Mouse (Mus musculus) hindlimb bud, embryonic 11.5 days (tissue): ENCODE data around the gene Filip1.

Source experiments
- DNase-seq: peaks from one replicate; pipeline ENCODE4 v3.0.0-alpha.2; 2012; ENCODE audit warnings: low read depth, low spot score; ENCODE audit errors: extremely low spot score

The Filip1 gene

GRCm38 (mm10) chr9:79983244-79983643, 29.4 kb downstream of the Filip1 start:
- DNase-seq: no peak

- DNase-seq: no peak
Measured at GRCm38 (mm10) chr9:79979274-79979673, 33.4 kb downstream of the Filip1 start.

- no peak for DNase-seq
Measured at GRCm38 (mm10) chr9:79978228-79979024, 34.2 kb downstream of the Filip1 start.

- no peak for DNase-seq
Measured at GRCm38 (mm10) chr9:79977549-79977971, 35.1 kb downstream of the Filip1 start.

- no peak for DNase-seq
Measured at GRCm38 (mm10) chr9:79976789-79977188, 35.9 kb downstream of the Filip1 start.

- no peak for DNase-seq
Measured at GRCm38 (mm10) chr9:79975121-79975520, 37.5 kb downstream of the Filip1 start.

- no peak for DNase-seq
Measured at GRCm38 (mm10) chr9:79973582-79973981, 39.1 kb downstream of the Filip1 start.

GRCm38 (mm10) chr9:79972705-79973104, 39.9 kb downstream of the Filip1 start:
- no peak for DNase-seq

GRCm38 (mm10) chr9:79971619-79972018, 41.0 kb downstream of the Filip1 start:
- DNase-seq: no peak

- no peak for DNase-seq
Measured at GRCm38 (mm10) chr9:79970659-79971118, 42.0 kb downstream of the Filip1 start.

GRCm38 (mm10) chr9:79969544-79969943, 43.1 kb downstream of the Filip1 start:
- no peak for DNase-seq

GRCm38 (mm10) chr9:79966711-79967487, 45.8 kb downstream of the Filip1 start:
- DNase-seq: no peak

GRCm38 (mm10) chr9:79965600-79966392, 46.9 kb downstream of the Filip1 start:
- DNase-seq: no peak

- DNase-seq: no peak
Measured at GRCm38 (mm10) chr9:79965003-79965402, 47.6 kb downstream of the Filip1 start.

- DNase-seq: no peak
Measured at GRCm38 (mm10) chr9:79961630-79962285, 50.9 kb downstream of the Filip1 start.

- DNase-seq: no peak
Measured at GRCm38 (mm10) chr9:79960453-79960852, 52.2 kb downstream of the Filip1 start.

- DNase-seq: no peak
Measured at GRCm38 (mm10) chr9:79958395-79958794, 54.3 kb downstream of the Filip1 start.

- no peak for DNase-seq
Measured at GRCm38 (mm10) chr9:79954944-79955343, 57.7 kb downstream of the Filip1 start.

- no peak for DNase-seq
Measured at GRCm38 (mm10) chr9:79951984-79952383, 60.7 kb downstream of the Filip1 start.

- no peak for DNase-seq
Measured at GRCm38 (mm10) chr9:79951339-79951738, 61.3 kb downstream of the Filip1 start.

- DNase-seq: no peak
Measured at GRCm38 (mm10) chr9:79950666-79951065, 62.0 kb downstream of the Filip1 start.
